Mouse (Mus musculus) right cerebral cortex, postnatal 14 days (tissue): ENCODE measurements around the gene Rundc1.
A peak's percentile ranks its signal among the peaks of the same experiment; 100 is the strongest.
"Not testable (repeated sequence)": the region's sequence is repeated elsewhere in the genome, so short reads cannot be mapped to it uniquely, and the experiment has no call there.

Experiments used
- DNase-seq: peaks from one replicate; pipeline ENCODE4 v3.0.0; 2022

Rundc1 gene

GRCm38 (mm10) chr11:101424925-101425813 lies at the start of gene Rundc1, which contains the start of gene Ptges3l:
Gene Rundc1 (plus strand): TSS chr11:101425085.
Gene Ptges3l (minus strand): TSS chr11:101425333.
- DNase-seq: peak; percentile 99

GRCm38 (mm10) chr11:101378196-101378595 lies 46.7 kb upstream of the Rundc1 start:
- not testable (repeated sequence) for DNase-seq

GRCm38 (mm10) chr11:101378926-101379325 lies 46.0 kb upstream of the Rundc1 start:
- no peak for DNase-seq

- DNase-seq: no peak
These were observed 43.1 kb upstream of the Rundc1 start for GRCm38 (mm10) chr11:101381817-101382216.

- DNase-seq: peak; percentile 79
These were observed 29.8 kb upstream of the Rundc1 start for GRCm38 (mm10) chr11:101395110-101395509.

GRCm38 (mm10) chr11:101415306-101415705 lies 9.6 kb upstream of the Rundc1 start:
- DNase-seq: no peak

GRCm38 (mm10) chr11:101416433-101417100 lies 8.3 kb upstream of the Rundc1 start:
- no peak for DNase-seq

- DNase-seq: peak; percentile 92
These were observed 7.6 kb upstream of the Rundc1 start, which contains the start of gene Aarsd1 for GRCm38 (mm10) chr11:101417101-101417855. Gene Aarsd1 (minus strand): TSS chr11:101417615.

- no peak for DNase-seq
These were observed 5.9 kb upstream of the Rundc1 start for GRCm38 (mm10) chr11:101418991-101419390.

- DNase-seq: no peak
These were observed 5.3 kb upstream of the Rundc1 start for GRCm38 (mm10) chr11:101419610-101420009.

GRCm38 (mm10) chr11:101420148-101420547 lies 4.7 kb upstream of the Rundc1 start:
- no peak for DNase-seq

GRCm38 (mm10) chr11:101424105-101424851 lies 607 bp upstream of the Rundc1 start, which contains the start of gene Gm27029:
Gene Gm27029 (minus strand): TSS chr11:101424796.
- DNase-seq: no peak

- no peak for DNase-seq
These were observed 1.3 kb downstream of the Rundc1 start for GRCm38 (mm10) chr11:101426165-101426564.

- no peak for DNase-seq
These were observed 6.4 kb downstream of the Rundc1 start for GRCm38 (mm10) chr11:101431327-101431726.

GRCm38 (mm10) chr11:101433396-101433795 lies 8.5 kb downstream of the Rundc1 start:
- no peak for DNase-seq

GRCm38 (mm10) chr11:101435831-101436230 lies 10.9 kb downstream of the Rundc1 start:
- no peak for DNase-seq

GRCm38 (mm10) chr11:101436916-101437315 lies 12.0 kb downstream of the Rundc1 start:
- no peak for DNase-seq

GRCm38 (mm10) chr11:101438006-101438405 lies 13.1 kb downstream of the Rundc1 start:
- DNase-seq: not testable (repeated sequence)

- DNase-seq: not testable (repeated sequence)
These were observed 16.7 kb downstream of the Rundc1 start for GRCm38 (mm10) chr11:101441450-101442126.

- peak; percentile 94 for DNase-seq
These were observed 17.3 kb downstream of the Rundc1 start, which contains the start of gene Rpl27 for GRCm38 (mm10) chr11:101442127-101442693. Gene Rpl27 (plus strand): TSS chr11:101442298.

GRCm38 (mm10) chr11:101442760-101443159 lies 17.9 kb downstream of the Rundc1 start:
- no peak for DNase-seq
